Mouse (Mus musculus) lung, embryonic 14.5 days (tissue): ENCODE results near the gene Tstd1. TPM values are rescaled to one million over a fixed set of nuclear protein-coding genes. Genes with fewer than 3 reads are reported as not detected.

Source experiments
- ATAC-seq: fragments of 200-750 bp; cut with Nextera tagmentation; 2 replicates; pipeline ENCODE4 v1.8.0; 2017; ENCODE audit warnings: mild to moderate bottlenecking, moderate TSS enrichment, moderate library complexity; ENCODE audit not compliant: insufficient read depth
- DNase-seq: peaks from one replicate; pipeline ENCODE4 v3.0.0-alpha.2; 2015
- H3K27ac ChIP-seq: fragments of 300-500 bp; sonication (generic); 2 replicates; pipeline ENCODE4 v1.5.1; 2014; ENCODE audit warnings: low read depth, mild to moderate bottlenecking, moderate library complexity
- H3K27me3 ChIP-seq: fragments of 300-500 bp; sonication (generic); 2 replicates; pipeline ENCODE4 v1.6.1; 2014; ENCODE audit warnings: low read length, control low read depth; ENCODE audit not compliant: insufficient read depth
- H3K36me3 ChIP-seq: fragments of 300-500 bp; sonication (generic); 2 replicates; pipeline ENCODE4 v1.6.1; 2014; ENCODE audit warnings: control low read depth; ENCODE audit not compliant: insufficient read depth
- H3K4me1 ChIP-seq: fragments of 300-500 bp; sonication (generic); 2 replicates; pipeline ENCODE4 v1.6.1; 2014; ENCODE audit warnings: antibody characterized with exemption, control low read depth; ENCODE audit not compliant: insufficient read depth
- H3K4me2 ChIP-seq: fragments of 300-500 bp; sonication (generic); 2 replicates; pipeline ENCODE4 v1.6.1; 2014; ENCODE audit warnings: mild to moderate bottlenecking
- H3K4me3 ChIP-seq: fragments of 300-500 bp; sonication (generic); 2 replicates; pipeline ENCODE4 v1.5.1; 2014; ENCODE audit warnings: low read depth, low read length
- H3K9ac ChIP-seq: fragments of 300-500 bp; sonication (generic); 2 replicates; pipeline ENCODE4 v1.6.1; 2014
- H3K9me3 ChIP-seq: fragments of 300-500 bp; sonication (generic); 2 replicates; pipeline ENCODE4 v1.6.1; 2016; ENCODE audit warnings: low read depth, low read length, control low read depth
- CTCF ChIP-seq: IDR thresholded peaks from 2 replicates; pipeline ENCODE4 v1.5.1; 2016; ENCODE audit warnings: antibody characterized with exemption, low read depth
- WGBS: fragments of 180-500 bp; shearing (Covaris S2); extraction: QIAGEN DNeasy Blood & Tissue Kit; methylation state at CpG from one replicate; pipeline ENCODE4 v1.1.7; 2014; 5-methylcytosine and 5-hydroxymethylcytosine counted together
- polyA plus RNA-seq: library from polyadenylated mRNA; unstranded; fragments of >200 nt; fragmentation: Nextera tagmentation; extraction: Ambion mirVana; gene quantifications from 2 replicates; pipeline ENCODE4 v1.2.1, GENCODE M21; 2014

Gene Tstd1
- polyA plus RNA-seq, 1 experiment from 2014 or later = 3.4 TPM

DNA sequence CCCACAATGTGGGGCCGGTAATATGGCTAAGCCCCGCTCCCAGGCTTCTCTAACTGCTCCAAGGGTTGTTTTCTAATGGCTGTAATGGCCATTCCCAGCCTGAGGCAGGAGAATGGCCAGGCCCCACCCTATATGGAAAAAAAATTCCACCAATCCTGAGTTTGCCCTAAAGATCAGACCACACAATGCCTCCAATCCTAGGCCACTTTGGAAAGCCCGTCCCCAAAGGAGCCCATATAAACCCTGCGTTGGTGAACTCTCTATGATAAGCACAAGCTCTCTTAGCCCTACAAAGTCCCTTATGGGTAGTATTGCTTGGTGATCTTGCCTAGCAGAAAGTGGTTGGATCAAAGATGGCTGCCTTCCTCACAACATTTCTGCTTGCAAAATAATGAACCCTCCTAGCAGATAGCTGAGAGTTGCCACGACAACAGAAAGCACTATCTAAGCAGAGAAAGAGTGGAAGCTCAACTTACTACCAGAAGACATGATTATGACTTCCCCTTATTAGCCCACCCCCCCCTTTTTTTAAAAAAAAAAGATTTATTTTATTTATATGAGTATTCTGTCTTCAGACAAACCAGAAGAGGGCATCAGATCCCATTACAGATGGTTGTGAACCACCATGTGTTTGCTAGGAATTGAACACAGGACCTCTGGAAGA, 47.2 kb downstream of the Tstd1 start:
- Histone ChIP-seq H3K9me3 (no peaks in the 10 kb centered on the region), H3K4me1 (no peaks in the 10 kb centered on the region), H3K4me3 (no peak overlapping the region), H3K27ac (no peak overlapping the region), H3K36me3 (peaks cover 24% of the 10 kb centered on the region; the same call in 1 of the 2 replicates), H3K27me3 (no peaks in the 10 kb centered on the region), H3K4me2 (no peak overlapping the region), H3K9ac (no peak overlapping the region)
- WGBS = 88% methylated on average over 5 of the region's 5 CpGs
- ATAC-seq (no peak), DNase-seq (no peak)
- no peak for TF ChIP-seq CTCF

DNA sequence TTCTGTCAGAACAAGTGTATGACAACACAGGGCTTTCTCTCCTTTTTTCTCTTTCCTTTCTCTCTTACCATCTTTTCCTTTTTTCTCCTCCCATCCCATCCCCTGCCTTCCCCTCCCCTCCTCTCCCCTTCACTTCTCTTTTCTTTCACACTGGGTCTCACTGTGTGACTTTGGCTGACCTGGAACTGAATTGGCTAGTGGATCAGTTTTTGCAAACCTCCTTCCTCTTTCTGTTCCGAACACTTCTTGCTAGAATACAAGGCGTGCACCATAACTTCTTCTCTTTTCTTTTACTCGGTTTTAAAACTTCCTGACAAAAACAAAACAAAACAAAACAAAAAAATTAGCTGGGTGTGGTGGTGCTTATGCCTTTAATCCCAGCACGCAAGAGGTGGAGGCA, 47.9 kb downstream of the Tstd1 start:
- Histone ChIP-seq H3K4me3 (no peak overlapping the region), H3K9me3 (no peaks in the 10 kb centered on the region), H3K27me3 (no peaks in the 10 kb centered on the region), H3K36me3 (peaks cover 19% of the 10 kb centered on the region; the same call in 1 of the 2 replicates), H3K4me1 (no peaks in the 10 kb centered on the region), H3K27ac (no peak overlapping the region), H3K9ac (no peak overlapping the region), H3K4me2 (no peak overlapping the region)
- WGBS = 85% methylated on average over 4 of the region's 4 CpGs
- no peak for ATAC-seq
- DNase-seq = no peak
- no peak for TF ChIP-seq CTCF

DNA sequence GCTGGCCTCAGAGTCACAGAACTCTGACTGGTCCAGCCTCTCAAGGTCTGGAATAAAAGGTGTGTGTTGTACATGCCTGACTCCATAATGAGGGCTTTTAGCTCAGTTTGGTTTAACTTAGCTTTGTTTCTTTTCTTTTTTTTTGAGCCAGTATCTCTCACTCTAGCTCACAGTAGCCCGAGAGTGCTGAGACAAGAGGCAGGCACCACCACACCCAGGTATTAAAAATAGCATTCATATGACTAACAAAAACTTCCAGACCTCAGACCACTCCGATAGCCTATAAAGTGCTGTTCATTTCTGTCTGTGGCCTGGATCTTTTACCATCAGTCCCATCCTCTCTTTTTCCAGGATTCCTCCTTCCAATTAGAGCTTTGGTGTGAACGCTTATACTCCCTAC, 51.0 kb downstream of the Tstd1 start:
- 80% methylated on average over 3 of the region's 3 CpGs for WGBS

More for the DNA sequence above, 51.0 kb downstream of the Tstd1 start:
- Histone ChIP-seq H3K27me3 (no peaks in the 10 kb centered on the region), H3K4me1 (no peaks in the 10 kb centered on the region), H3K9me3 (no peaks in the 10 kb centered on the region), H3K4me3 (no peak overlapping the region), H3K36me3 (no peaks in the 10 kb centered on the region), H3K27ac (no peak overlapping the region), H3K9ac (no peak overlapping the region), H3K4me2 (no peak overlapping the region)
- no peak for TF ChIP-seq CTCF
- ATAC-seq (no peak), DNase-seq (no peak)

Other genes with a start within 250 kb of the Tstd1 start
- gene Pcp4l1, start 222.6 kb upstream of the Tstd1 start, polyA plus RNA-seq = 5.7 and 6.0 TPM in 2 replicates
- gene Nr1i3, start 204.9 kb upstream of the Tstd1 start, polyA plus RNA-seq = 0.13 and 0.23 TPM in 2 replicates
- 33.7 and 37.9 TPM in 2 replicates for gene Tomm40l, start 196.4 kb upstream of the Tstd1 start, polyA plus RNA-seq
- gene Apoa2, start 193.8 kb upstream of the Tstd1 start, polyA plus RNA-seq = 1.6 and 3.7 TPM in 2 replicates
- 44.2 and 47.3 TPM in 2 replicates for gene Fcer1g, start 184.5 kb upstream of the Tstd1 start, polyA plus RNA-seq
- gene Adamts4, start 168.5 kb upstream of the Tstd1 start, polyA plus RNA-seq = 6.6 and 7.5 TPM in 2 replicates
- gene Ndufs2, start 167.5 kb upstream of the Tstd1 start, polyA plus RNA-seq = 244 and 250 TPM in 2 replicates
- gene B4galt3, start 148.5 kb upstream of the Tstd1 start, polyA plus RNA-seq = 80.3 and 94.3 TPM in 2 replicates
- 50.9 and 51.7 TPM in 2 replicates for gene Ppox, start 137.7 kb upstream of the Tstd1 start, polyA plus RNA-seq
- gene Usp21, start 130.9 kb upstream of the Tstd1 start, polyA plus RNA-seq = 73.9 and 86.0 TPM in 2 replicates
- gene Ufc1, start 123.8 kb upstream of the Tstd1 start, polyA plus RNA-seq = 107 and 108 TPM in 2 replicates
- gene Dedd, start 89.7 kb upstream of the Tstd1 start, polyA plus RNA-seq = 48.8 and 48.9 TPM in 2 replicates
- gene Nit1, start 73.2 kb upstream of the Tstd1 start, polyA plus RNA-seq = 27.5 and 30.1 TPM in 2 replicates
- 40.0 and 44.5 TPM in 2 replicates for gene Pfdn2, start 73.2 kb upstream of the Tstd1 start, polyA plus RNA-seq
- gene Klhdc9, start 58.1 kb upstream of the Tstd1 start, polyA plus RNA-seq = 1.0 and 1.5 TPM in 2 replicates
- gene Nectin4, start 48.8 kb upstream of the Tstd1 start, polyA plus RNA-seq = 2.3 and 2.4 TPM in 2 replicates
- gene Arhgap30, start 29.9 kb upstream of the Tstd1 start, polyA plus RNA-seq = 0.91 and 1.6 TPM in 2 replicates
- 81.0 and 81.9 TPM in 2 replicates for gene Usf1, start 7.6 kb upstream of the Tstd1 start, polyA plus RNA-seq
- 83.6 and 91.3 TPM in 2 replicates for gene F11r, start 18.7 kb downstream of the Tstd1 start, polyA plus RNA-seq
- gene Alyref2, start 84.6 kb downstream of the Tstd1 start, polyA plus RNA-seq = 10.1 and 11.0 TPM in 2 replicates
- gene Itln1, start 116.4 kb downstream of the Tstd1 start, polyA plus RNA-seq = not detected in 2 replicates
- gene Cd244a, start 140.3 kb downstream of the Tstd1 start, polyA plus RNA-seq = 0.31 TPM in 1 of 2 replicates, not detected in the other
- gene Ly9, start 188.5 kb downstream of the Tstd1 start, polyA plus RNA-seq = 0.14 TPM in 1 of 2 replicates, not detected in the other
- gene Slamf7, start 234.2 kb downstream of the Tstd1 start, polyA plus RNA-seq = 0.20 TPM in 1 of 2 replicates, not detected in the other